Mouse (Mus musculus) layer of hippocampus, postnatal 36 days (tissue): ENCODE results near the gene Ccr1l1. TPM values are rescaled to one million over a fixed set of nuclear protein-coding genes. Genes with fewer than 3 reads are reported as not detected.
"Not testable (repeated sequence)": the region's sequence is repeated elsewhere in the genome, so short reads cannot be mapped to it uniquely, and the experiment has no call there.

Source experiments
- DNase-seq, 2 experiments: peaks; one replicate each; pipeline ENCODE4 v3.0.0; 2022
- total RNA-seq, 2 experiments: library from RNA; stranded (reverse); gene quantifications; 2 replicates each; pipeline ENCODE4 v1.2.3; 2021

Ccr1l1 gene
- total RNA-seq: not detected

DNA sequence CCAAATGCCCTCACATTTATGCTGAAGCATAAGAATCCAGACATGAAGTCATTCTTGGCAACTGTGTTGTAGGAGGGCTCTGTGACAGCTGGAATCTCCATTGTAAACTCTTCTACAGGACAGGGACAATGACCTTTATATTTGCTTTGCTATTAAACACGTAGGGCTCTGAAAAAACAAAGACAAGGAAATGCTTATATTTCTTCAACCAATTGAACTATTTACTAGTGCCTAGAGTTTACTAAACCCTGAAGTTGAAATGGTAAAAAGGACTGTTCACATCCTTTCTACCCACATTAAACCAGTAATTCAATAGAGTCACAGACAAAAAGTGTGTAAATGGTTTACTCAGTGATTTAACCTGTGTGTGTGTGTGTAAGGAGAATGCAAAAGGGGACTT is at the start of gene Ccr1l1:
Gene Ccr1l1, minus strand, starts transcription at position 101 of the 400 bp plus-strand sequence.
- no peak for DNase-seq

DNA sequence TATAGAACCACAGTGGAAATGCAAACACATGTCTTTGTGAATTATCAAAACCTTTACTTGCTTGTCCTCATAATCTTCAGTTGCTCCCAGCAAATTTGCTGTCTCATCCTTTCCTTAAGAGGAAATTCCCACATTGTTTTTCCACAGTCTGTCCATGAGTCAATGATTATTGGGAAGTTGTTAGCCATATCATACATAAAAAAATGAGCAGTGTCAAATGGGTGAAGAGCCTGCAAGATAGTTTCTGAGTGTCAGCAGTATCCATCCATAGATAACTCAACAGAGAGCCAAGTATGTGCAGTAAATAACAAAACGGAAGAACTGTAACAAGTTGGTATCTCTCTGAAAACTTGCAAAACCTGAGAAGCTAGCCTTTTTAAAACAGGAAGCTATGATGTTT is 43.5 kb upstream of the Ccr1l1 start, which contains the start of gene Ccr3:
Gene Ccr3, plus strand, starts transcription at position 301 of the 400 bp plus-strand sequence.
- DNase-seq: no peak

GRCm38 (mm10) chr9:124019887-124020286 is 41.7 kb upstream of the Ccr1l1 start:
- DNase-seq: no peak

DNA sequence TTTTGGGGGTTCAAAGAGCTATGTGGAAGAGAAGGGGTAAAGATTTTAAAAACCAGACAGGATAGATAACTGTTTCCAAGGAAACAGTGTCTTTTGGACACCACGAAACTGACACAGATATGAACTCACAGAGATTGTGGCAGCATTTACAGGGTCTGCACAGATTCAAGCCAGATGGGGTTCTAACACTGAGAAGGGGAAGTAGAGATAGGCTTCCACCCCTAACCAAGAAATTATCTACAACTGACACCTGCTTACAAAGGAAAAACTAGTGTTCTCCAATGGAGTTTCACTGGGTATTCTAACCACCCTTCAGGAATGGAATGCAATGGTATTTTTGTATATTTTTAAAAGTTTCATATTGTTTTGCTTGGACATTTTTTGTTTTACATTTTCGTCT is 37.8 kb upstream of the Ccr1l1 start:
- DNase-seq: no peak

GRCm38 (mm10) chr9:124014985-124015652 is 36.9 kb upstream of the Ccr1l1 start:
- no peak for DNase-seq

DNA sequence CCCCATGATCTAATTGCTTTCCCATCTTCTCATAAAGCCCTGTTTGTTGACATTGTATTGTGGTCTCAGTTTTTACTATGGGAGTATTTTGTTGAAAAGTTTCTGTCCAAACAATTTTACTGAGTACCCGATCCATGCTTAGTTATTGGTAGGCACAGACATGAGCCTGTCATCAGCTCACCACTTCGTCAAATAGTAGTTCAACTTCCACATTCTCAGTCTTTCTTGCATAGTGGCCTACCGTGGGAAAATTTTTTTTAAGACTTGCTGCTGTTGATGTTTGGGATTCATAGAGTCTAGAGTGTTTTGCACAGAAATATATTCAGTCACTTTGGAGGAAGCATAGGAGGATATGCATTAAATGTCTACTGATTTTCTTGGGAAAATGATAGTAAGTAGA is 35.1 kb upstream of the Ccr1l1 start:
- DNase-seq: no peak

DNA sequence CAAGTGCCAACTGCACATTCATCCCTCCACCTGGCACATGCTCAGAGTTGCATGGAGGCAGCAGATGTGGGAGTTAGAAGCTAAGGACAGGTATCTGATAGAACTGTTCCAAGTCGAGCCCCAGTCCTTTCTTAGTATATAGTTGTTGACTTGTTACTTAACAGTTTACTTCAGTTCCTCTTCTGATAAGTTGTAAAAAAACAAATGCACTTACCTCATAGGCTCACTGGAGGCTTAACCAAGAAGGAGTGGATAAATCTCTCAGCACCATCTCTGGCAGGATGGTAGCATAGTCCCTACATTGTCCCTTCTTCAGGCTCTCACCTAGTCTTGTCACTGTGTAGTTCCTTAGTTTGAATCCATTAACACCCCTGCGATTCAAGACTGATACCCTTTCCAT is 34.5 kb upstream of the Ccr1l1 start:
- no peak for DNase-seq

GRCm38 (mm10) chr9:123999784-124000183 is 21.6 kb upstream of the Ccr1l1 start:
- no peak for DNase-seq

DNA sequence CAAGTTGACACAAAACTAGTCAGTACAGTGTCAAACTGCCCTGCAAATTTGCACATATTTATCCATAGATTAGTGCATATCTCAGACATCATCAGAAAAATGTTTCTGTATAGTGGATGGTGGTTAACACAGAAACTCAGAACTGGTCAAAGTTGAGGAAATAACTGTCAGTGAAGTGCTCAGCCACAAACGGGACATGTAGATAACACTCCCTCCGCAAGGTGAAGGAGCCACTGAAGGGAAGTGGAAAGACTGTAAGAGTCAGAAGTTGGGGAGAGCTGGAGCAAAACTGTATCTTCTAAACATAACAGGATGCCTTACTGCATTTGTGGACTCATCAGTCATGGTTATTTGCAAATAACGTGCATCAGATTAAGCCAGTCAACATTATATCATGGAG is 19.5 kb upstream of the Ccr1l1 start:
- no peak for DNase-seq

GRCm38 (mm10) chr9:123991312-123991906 is 13.2 kb upstream of the Ccr1l1 start:
- no peak for DNase-seq

- no peak for DNase-seq
These were observed 11.5 kb upstream of the Ccr1l1 start for GRCm38 (mm10) chr9:123989671-123990070.

DNA sequence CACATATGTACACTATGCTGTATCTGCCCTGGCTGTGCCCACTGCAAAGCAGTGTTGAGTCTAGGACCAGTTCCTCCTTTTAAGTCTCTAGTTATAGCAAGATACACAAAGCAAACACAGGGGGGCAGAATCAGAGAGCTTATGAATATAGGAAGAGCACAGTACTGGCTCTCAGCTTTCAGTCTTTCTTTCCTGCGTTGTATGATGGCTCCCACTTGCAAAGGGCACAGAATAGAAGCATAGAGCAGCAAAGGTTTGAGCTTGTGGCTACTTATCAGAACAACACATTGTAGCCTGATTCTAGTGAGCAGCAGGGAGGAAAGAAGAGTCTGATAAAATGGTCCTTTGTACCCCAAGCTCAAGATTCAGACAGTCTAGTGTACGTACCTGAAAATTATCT is 8.0 kb upstream of the Ccr1l1 start:
- no peak for DNase-seq

DNA sequence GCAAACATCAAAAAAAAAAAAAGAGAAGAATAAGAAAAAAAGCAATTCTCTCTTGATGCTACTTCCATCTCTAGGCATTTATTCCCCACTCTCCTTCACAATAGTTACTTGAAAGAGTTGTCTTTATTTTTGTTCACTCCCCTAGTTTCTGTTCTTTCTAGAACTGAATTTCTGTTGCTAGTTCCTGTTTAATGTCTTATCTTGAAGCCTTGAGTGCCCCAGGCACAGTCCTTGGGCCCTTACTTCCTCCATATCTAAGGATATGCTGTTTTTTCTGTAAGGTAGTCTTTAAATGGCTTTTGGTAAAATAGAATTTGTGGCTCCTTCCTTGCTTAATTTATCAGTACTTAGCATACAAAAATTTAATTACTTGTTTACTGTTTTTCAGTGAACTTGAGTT is 6.7 kb upstream of the Ccr1l1 start:
- no peak for DNase-seq

GRCm38 (mm10) chr9:123982720-123983119 is 4.5 kb upstream of the Ccr1l1 start:
- no peak for DNase-seq

DNA sequence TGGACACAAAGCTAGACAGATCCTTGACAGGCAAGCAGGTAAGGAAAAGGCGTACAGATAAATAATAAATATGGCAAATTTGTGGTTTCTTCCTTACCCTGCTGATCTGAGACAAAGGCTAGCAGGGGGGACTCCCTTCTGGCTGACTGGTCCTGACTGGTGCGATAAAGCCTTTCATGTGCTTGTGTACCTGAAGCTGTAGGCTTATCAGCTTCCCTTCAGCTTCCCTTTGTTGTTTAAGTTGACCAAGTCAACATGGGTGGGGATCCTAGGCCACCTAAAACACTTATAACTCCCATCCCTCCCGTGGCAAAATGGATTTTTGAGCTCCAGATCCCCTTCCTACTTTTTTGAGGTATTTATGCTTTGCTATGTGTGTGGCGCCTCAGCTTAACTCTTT is 3.7 kb upstream of the Ccr1l1 start:
- no peak for DNase-seq

GRCm38 (mm10) chr9:123980858-123981475 is 2.8 kb upstream of the Ccr1l1 start:
- DNase-seq: not testable (repeated sequence)

GRCm38 (mm10) chr9:123976876-123977663 is 1.1 kb downstream of the Ccr1l1 start:
- no peak for DNase-seq

DNA sequence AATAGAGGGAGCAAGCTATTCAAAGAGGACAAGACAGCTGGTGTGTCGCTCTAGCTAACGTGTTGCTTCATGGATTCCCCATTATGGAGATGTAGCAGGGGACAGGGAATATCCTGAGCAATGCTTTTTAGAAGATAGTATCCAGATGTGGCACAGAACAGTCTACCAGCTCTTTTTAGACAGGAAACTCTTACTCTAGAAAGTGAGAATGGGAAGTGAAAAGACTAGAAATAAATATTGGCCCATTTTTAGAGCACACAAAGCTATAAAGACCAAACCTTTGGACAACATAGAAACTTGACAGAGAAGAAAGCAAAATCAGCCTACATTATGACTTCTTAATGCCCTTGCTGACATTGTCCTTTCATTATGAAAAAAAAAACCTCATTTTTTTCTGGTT is 2.6 kb downstream of the Ccr1l1 start:
- DNase-seq: no peak

DNA sequence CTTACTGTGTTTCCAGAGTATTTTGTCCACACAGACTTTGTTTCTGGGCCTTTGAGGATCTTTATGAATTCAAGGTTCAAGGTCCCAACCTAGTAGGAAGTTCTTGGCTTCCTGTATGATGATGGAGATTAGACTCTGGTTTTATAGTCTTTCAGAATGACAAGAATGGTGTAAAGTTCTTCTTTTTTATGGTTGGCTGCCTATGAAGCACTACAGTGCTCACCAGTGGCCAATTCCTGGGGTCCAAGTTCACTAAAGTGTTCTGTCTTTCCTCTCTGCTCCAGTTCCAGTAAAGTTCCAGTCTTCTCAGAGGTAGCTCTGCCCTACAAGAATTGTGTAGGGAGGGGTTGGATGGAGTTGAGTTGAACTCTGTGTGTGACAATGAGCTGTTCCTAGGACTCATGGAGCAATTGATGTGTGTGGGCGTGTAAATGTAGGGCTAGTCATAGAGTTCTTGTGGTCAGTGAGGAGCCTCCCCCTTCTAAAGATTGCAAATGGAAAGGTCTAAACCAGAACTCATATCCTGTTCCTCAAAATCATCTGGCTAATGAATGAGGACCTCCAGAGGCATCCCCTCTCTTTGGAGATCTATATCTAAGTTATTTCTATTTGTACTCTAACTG is 9.8 kb downstream of the Ccr1l1 start, which contains the start of gene Ccr1:
Gene Ccr1, minus strand, starts transcription at position 403 of the 623 bp plus-strand sequence.
- DNase-seq: no peak

GRCm38 (mm10) chr9:123966858-123967495 is 11.2 kb downstream of the Ccr1l1 start:
- not testable (repeated sequence) for DNase-seq

DNA sequence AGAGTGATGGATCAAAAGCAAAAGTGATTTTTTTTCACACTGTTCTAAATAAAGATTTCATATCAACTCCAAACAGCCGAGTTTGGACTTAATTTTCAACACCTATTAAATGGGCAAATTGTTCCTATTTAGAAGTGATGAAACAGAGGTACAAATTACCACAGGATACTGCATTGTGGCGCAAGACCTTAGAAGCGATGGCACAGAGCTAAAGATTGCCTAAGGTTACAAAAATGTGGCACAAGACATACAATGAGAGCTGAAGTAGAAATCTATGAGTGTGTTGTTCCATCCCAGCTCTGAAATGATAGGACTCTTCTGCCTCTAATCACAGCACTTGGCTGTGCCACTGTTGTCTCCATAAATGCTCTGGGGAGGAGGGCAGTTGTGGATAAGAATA is 13.4 kb downstream of the Ccr1l1 start:
- no peak for DNase-seq

GRCm38 (mm10) chr9:123960161-123960560 is 18.0 kb downstream of the Ccr1l1 start:
- DNase-seq: no peak
